Mouse (Mus musculus) testis, adult 2 months (tissue): ENCODE results near the gene Zfp827.

ENCODE experiments used
- CTCF ChIP-seq: fragments of 200-500 bp; IDR thresholded peaks from 2 replicates; pipeline ENCODE4 v1.5.1; 2012; ENCODE audit warnings: low read depth, mild to moderate bottlenecking, inconsistent platforms, low read length, moderate library complexity; ENCODE audit not compliant: control insufficient read depth, insufficient read depth, insufficient replicate concordance
- POLR2A ChIP-seq: fragments of 200-500 bp; IDR thresholded peaks from 2 replicates; pipeline ENCODE4 v1.6.1; 2012; ENCODE audit warnings: low read depth, mild to moderate bottlenecking, inconsistent platforms, low read length, moderate library complexity; ENCODE audit not compliant: control insufficient read depth

DNA sequence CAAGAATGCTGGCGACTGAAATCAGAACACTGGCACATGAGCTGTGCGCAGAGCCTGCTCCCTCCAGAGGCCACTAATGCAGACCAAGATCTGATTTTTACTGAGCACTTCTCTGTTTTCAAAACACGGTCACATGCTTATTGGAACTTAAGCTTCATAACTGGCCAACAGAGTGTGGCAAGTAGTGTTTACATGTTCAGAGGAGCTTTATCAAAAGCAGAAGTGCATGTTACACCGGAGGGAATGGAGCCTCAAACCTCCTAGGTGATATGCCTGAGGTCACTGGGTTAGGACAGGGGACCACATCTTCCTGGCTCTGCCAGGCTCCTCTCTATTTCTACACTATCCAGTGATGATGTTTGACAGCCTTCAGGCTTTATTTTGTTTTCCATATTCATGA lies 31.1 kb downstream of the Zfp827 start:
- no peak for TF ChIP-seq CTCF
- no peak for TF ChIP-seq POLR2A
